Mouse (Mus musculus) kidney, adult 2 months (tissue): ENCODE measurements at regions not wholly inside any gene's neighbourhood (a gene's known extent, or its start where the extent isn't known, plus 50 kb on each side); places are given as distances from the start of the nearest gene placed in this dataset.

ENCODE experiments used
- CTCF ChIP-seq: fragments of 200-500 bp; conservative IDR thresholded peaks from 2 replicates; pipeline ENCODE4 v1.5.1; 2011; ENCODE audit warnings: low read depth, mild to moderate bottlenecking, control low read depth, low read length, moderate library complexity, mixed read lengths; ENCODE audit not compliant: insufficient read depth, insufficient read length
- POLR2A ChIP-seq: fragments of 200-500 bp; IDR thresholded peaks from one replicate; pipeline ENCODE4 v1.6.1; 2011; ENCODE audit warnings: low read depth, low read length, control low read depth

- no peak for TF ChIP-seq POLR2A
- no peak for TF ChIP-seq CTCF
Measured at GRCm38 (mm10) chr2:134003146-134003545, 451.2 kb downstream of the Bmp2 start.
